Mouse (Mus musculus) kidney, embryonic 14.5 days (tissue): ENCODE results near the gene Dapk1. TPM values are rescaled to one million over a fixed set of nuclear protein-coding genes. Genes with fewer than 3 reads are reported as not detected.

ENCODE experiments used
- ATAC-seq: fragments of 200-750 bp; cut with Nextera tagmentation; 2 replicates; pipeline ENCODE4 v1.8.0; 2017; ENCODE audit warnings: moderate number of reproducible peaks, mild to moderate bottlenecking, moderate TSS enrichment, moderate library complexity; ENCODE audit not compliant: low FRiP score, low TSS enrichment
- H3K27ac ChIP-seq: fragments of 300-500 bp; sonication (generic); 2 replicates; pipeline ENCODE4 v1.5.1; 2014; ENCODE audit warnings: low read depth, mild to moderate bottlenecking, low read length, moderate library complexity, mixed read lengths
- H3K27me3 ChIP-seq: fragments of 300-500 bp; sonication (generic); 2 replicates; pipeline ENCODE4 v1.6.1; 2014; ENCODE audit warnings: mild to moderate bottlenecking, low read length; ENCODE audit not compliant: control insufficient read depth, insufficient read depth
- H3K36me3 ChIP-seq: fragments of 300-500 bp; sonication (generic); 2 replicates; pipeline ENCODE4 v1.6.1; 2014; ENCODE audit warnings: low read length, mixed read lengths; ENCODE audit not compliant: control insufficient read depth, insufficient read depth
- H3K4me1 ChIP-seq: fragments of 300-500 bp; sonication (generic); 2 replicates; pipeline ENCODE4 v1.6.1; 2014; ENCODE audit warnings: low read length, mixed read lengths; ENCODE audit not compliant: control insufficient read depth, insufficient read depth
- H3K4me2 ChIP-seq: fragments of 300-500 bp; sonication (generic); replicated peaks from 2 replicates; pipeline ENCODE4 v1.6.1; 2014; ENCODE audit warnings: low read depth, mild to moderate bottlenecking, low read length
- H3K4me3 ChIP-seq: fragments of 300-500 bp; sonication (generic); 2 replicates; pipeline ENCODE4 v1.5.1; 2014; ENCODE audit warnings: mild to moderate bottlenecking, low read length
- H3K9ac ChIP-seq: fragments of 300-500 bp; sonication (generic); 2 replicates; pipeline ENCODE4 v1.6.1; 2014; ENCODE audit warnings: low read depth, mild to moderate bottlenecking, low read length, moderate library complexity
- H3K9me3 ChIP-seq: fragments of 300-500 bp; sonication (generic); 2 replicates; pipeline ENCODE4 v1.6.1; 2016; ENCODE audit warnings: low read length; ENCODE audit not compliant: control insufficient read depth
- WGBS: fragments of 180-500 bp; shearing (Covaris S2); extraction: QIAGEN DNeasy Blood & Tissue Kit; methylation state at CpG from one replicate; pipeline ENCODE4 v1.1.7; 2014; 5-methylcytosine and 5-hydroxymethylcytosine counted together
- polyA plus RNA-seq: library from polyadenylated mRNA; unstranded; fragments of >200 nt; fragmentation: Nextera tagmentation; extraction: Ambion mirVana; gene quantifications from 2 replicates; pipeline ENCODE4 v1.2.1, GENCODE M21; 2014

The Dapk1 gene
- polyA plus RNA-seq, 1 experiment from 2014 or later, result 24.5 TPM

GRCm38 (mm10) chr13:60687462-60687861 is 85.7 kb downstream of the Dapk1 start:
- 82% methylated on average over 4 of the region's 4 CpGs for WGBS
- no peak overlapping the region for H3K27ac ChIP-seq
- peaks cover 35% of the 10 kb centered on the region for H3K4me1 ChIP-seq

GRCm38 (mm10) chr13:60687891-60688290 is 86.1 kb downstream of the Dapk1 start:
- Histone ChIP-seq H3K36me3 (no peaks in the 10 kb centered on the region), H3K27me3 (no peaks in the 10 kb centered on the region), H3K4me1 (peaks cover 33% of the 10 kb centered on the region), H3K4me2 (no peak overlapping the region), H3K4me3 (no peak overlapping the region), H3K9me3 (no peaks in the 10 kb centered on the region), H3K27ac (no peak overlapping the region), H3K9ac (no peak overlapping the region)
- ATAC-seq, result no peak
- WGBS, result 64% methylated on average over 7 of the region's 7 CpGs

More at GRCm38 (mm10) chr13:60687462-60687861, 85.7 kb downstream of the Dapk1 start:
- Histone ChIP-seq H3K9ac (no peak overlapping the region), H3K4me3 (no peak overlapping the region), H3K27me3 (no peaks in the 10 kb centered on the region), H3K36me3 (no peaks in the 10 kb centered on the region), H3K4me2 (no peak overlapping the region), H3K9me3 (no peaks in the 10 kb centered on the region)
- no peak for ATAC-seq

GRCm38 (mm10) chr13:60690921-60691320 is 89.2 kb downstream of the Dapk1 start:
- Histone ChIP-seq H3K36me3 (no peaks in the 10 kb centered on the region), H3K4me1 (peaks cover 15% of the 10 kb centered on the region), H3K27ac (no peak overlapping the region), H3K9me3 (no peaks in the 10 kb centered on the region), H3K4me3 (no peak overlapping the region), H3K9ac (no peak overlapping the region), H3K4me2 (no peak overlapping the region), H3K27me3 (no peaks in the 10 kb centered on the region)
- ATAC-seq, result no peak
- WGBS, result 93% methylated on average over 2 of the region's 2 CpGs

- Histone ChIP-seq H3K36me3 (no peaks in the 10 kb centered on the region), H3K4me1 (peaks cover 9% of the 10 kb centered on the region), H3K4me3 (no peak overlapping the region), H3K27ac (no peak overlapping the region), H3K4me2 (no peak overlapping the region), H3K9ac (no peak overlapping the region), H3K27me3 (no peaks in the 10 kb centered on the region), H3K9me3 (no peaks in the 10 kb centered on the region)
- WGBS, result 97% methylated on average over 3 of the region's 3 CpGs
- ATAC-seq, result no peak
Observed at GRCm38 (mm10) chr13:60691940-60692339, 90.2 kb downstream of the Dapk1 start.

GRCm38 (mm10) chr13:60695186-60695980 is 93.6 kb downstream of the Dapk1 start:
- H3K27ac ChIP-seq, result no peak overlapping the region
- H3K4me2 ChIP-seq, result no peak overlapping the region
- no peaks in the 10 kb centered on the region for H3K36me3 ChIP-seq
- no peaks in the 10 kb centered on the region for H3K9me3 ChIP-seq
- no peaks in the 10 kb centered on the region for H3K27me3 ChIP-seq
- 65% methylated on average over 10 of the region's 10 CpGs for WGBS
- no peak overlapping the region for H3K4me3 ChIP-seq
- ATAC-seq, result no peak
- peaks cover 3% of the 10 kb centered on the region; the same call in 1 of the 2 replicates for H3K4me1 ChIP-seq
- no peak overlapping the region for H3K9ac ChIP-seq

- no peak overlapping the region for H3K27ac ChIP-seq
Observed at GRCm38 (mm10) chr13:60696323-60696722, 94.6 kb downstream of the Dapk1 start.

GRCm38 (mm10) chr13:60696741-60697140 is 95.0 kb downstream of the Dapk1 start:
- Histone ChIP-seq H3K9me3 (no peaks in the 10 kb centered on the region), H3K4me1 (peaks cover 3% of the 10 kb centered on the region; the same call in 1 of the 2 replicates), H3K27ac (no peak overlapping the region), H3K4me2 (no peak overlapping the region), H3K27me3 (no peaks in the 10 kb centered on the region), H3K36me3 (no peaks in the 10 kb centered on the region), H3K4me3 (no peak overlapping the region), H3K9ac (no peak overlapping the region)
- 67% methylated on average over 8 of the region's 8 CpGs for WGBS
- ATAC-seq, result no peak

More at GRCm38 (mm10) chr13:60696323-60696722, 94.6 kb downstream of the Dapk1 start:
- Histone ChIP-seq H3K9me3 (no peaks in the 10 kb centered on the region), H3K9ac (no peak overlapping the region), H3K4me2 (no peak overlapping the region), H3K36me3 (no peaks in the 10 kb centered on the region), H3K27me3 (no peaks in the 10 kb centered on the region), H3K4me1 (peaks cover 3% of the 10 kb centered on the region; the same call in 1 of the 2 replicates), H3K4me3 (no peak overlapping the region)
- no peak for ATAC-seq
- 90% methylated on average over 14 of the region's 14 CpGs for WGBS

- no peak overlapping the region for H3K4me2 ChIP-seq
- H3K36me3 ChIP-seq, result no peaks in the 10 kb centered on the region
- no peak overlapping the region for H3K4me3 ChIP-seq
- H3K9me3 ChIP-seq, result no peaks in the 10 kb centered on the region
- peaks cover 3% of the 10 kb centered on the region; the same call in 1 of the 2 replicates for H3K4me1 ChIP-seq
- H3K9ac ChIP-seq, result no peak overlapping the region
- 76% methylated on average over 2 of the region's 2 CpGs for WGBS
- H3K27ac ChIP-seq, result no peak overlapping the region
- no peaks in the 10 kb centered on the region for H3K27me3 ChIP-seq
- no peak for ATAC-seq
Observed at GRCm38 (mm10) chr13:60698021-60698420, 96.3 kb downstream of the Dapk1 start.

- no peak for ATAC-seq
- H3K36me3 ChIP-seq, result peaks cover 4% of the 10 kb centered on the region; the same call in 1 of the 2 replicates
- no peak overlapping the region for H3K4me3 ChIP-seq
- 87% methylated on average over 12 of the region's 12 CpGs for WGBS
- no peaks in the 10 kb centered on the region for H3K9me3 ChIP-seq
- H3K4me1 ChIP-seq, result no peaks in the 10 kb centered on the region
- H3K27ac ChIP-seq, result no peak overlapping the region
- no peak overlapping the region for H3K4me2 ChIP-seq
- H3K27me3 ChIP-seq, result no peaks in the 10 kb centered on the region
- H3K9ac ChIP-seq, result no peak overlapping the region
Observed at GRCm38 (mm10) chr13:60701671-60702171, 100.0 kb downstream of the Dapk1 start.
